Mouse (Mus musculus) heart, postnatal 14 days (tissue): ENCODE results near the gene Sema4c. TPM values are rescaled to one million over a fixed set of nuclear protein-coding genes. Genes with fewer than 3 reads are reported as not detected.

Source experiments
- DNase-seq, 2 experiments: peaks; one replicate each; pipeline ENCODE4 v3.0.0; 2021 to 2022
- intact Hi-C: fragments of 180-260 bp; cut with DNase I; formaldehyde crosslinking; loops from one replicate; pipeline ENCODE4 v1.15.1; 2025
- long read RNA-seq, 2 experiments: library from polyadenylated mRNA; stranded (forward); transcript quantifications; one replicate each; pipeline ENCODE4 v2.0.0; 2021
- total RNA-seq, 2 experiments: library from RNA; stranded (reverse); gene quantifications; 2 replicates each; pipeline ENCODE4 v1.2.3; 2021

The Sema4c gene
- 10 to 100 TPM; 19.4 to 20.0 TPM for total RNA-seq
- long read RNA-seq, experiment 1, partial matches to known transcripts, result 0 of 4 reads
- long read RNA-seq, experiment 1, other reads (novel, unspliced or antisense), result 1 of 4 reads
- long read RNA-seq, experiment 2, partial matches to known transcripts, result 0 of 1 reads
- long read RNA-seq, experiment 2, other reads (novel, unspliced or antisense), result 1 of 1 reads

DNA sequence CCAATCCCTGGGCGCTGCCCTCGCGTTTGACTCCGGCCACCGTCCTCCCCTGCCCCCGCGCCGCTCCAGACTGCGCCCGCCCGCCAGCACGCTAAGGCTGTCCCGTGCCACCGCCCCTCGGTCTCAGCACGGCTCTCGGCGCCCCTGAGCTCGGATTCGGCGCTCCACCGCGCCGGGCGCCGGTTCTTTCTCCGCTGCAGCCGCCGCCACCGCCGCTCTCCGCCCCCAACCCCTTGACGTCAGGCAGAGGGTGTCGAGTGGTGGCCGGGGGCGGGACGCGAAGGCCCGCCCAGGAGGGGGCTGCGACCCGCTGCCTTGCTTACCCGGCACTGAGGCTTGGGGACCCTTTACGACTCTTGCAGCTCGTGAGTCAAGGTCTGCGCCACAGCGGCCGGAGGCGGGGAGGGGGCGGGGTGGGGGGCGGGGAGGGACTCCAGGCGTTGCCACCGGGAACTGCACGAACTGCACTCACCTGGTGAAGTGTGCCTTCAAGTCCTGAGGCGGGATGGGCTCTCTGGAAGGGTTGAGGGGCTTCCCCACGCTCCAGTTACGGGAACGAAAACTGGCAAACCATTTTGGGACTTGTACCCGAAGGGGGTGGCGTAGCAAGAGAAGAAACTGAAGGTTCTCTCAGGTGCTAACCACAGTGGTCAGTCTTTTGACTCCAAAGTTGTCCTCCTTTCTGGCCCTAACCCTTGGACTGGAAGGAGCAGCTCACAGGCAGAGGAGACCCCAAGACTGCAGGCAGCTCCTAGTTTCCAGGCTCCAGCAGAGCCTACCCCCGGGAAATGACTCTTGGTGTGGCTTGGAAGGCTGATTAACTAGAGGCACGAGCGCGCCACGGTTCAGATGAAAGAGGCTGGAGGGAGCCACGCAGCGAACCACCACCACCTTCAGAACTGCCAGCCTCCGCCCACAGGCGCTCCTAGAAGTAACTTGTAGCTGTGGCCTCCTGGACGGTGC lies at the start of gene Sema4c:
Sema4c (minus strand) TSS at position 319 of the 963 bp plus-strand sequence.
- DNase-seq, result peak; percentile 84
- intact Hi-C loops, result no loop called here

DNA sequence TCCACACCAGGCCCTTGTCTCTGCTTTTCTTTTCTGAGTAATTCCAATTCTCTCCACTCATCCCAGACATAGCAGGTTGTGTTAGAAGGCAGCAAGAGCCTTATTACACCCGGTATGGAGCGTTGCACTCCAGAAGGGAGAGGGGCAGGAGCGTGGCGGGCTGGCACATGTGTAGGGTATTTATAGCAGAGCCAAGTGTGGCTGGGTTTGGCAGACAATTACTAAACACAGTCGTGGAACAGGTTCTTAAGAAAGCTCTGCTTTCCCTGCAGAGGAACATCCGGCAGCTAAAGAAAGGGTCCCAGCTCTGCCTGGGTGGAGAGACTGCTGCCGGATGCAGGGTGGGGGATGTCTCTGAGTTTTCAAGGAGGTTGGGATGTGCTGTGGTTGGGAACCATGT lies 48.8 kb upstream of the Sema4c start:
- DNase-seq, result peak in 1 of 2 experiments; percentile 44
- intact Hi-C loops, result no loop called here

DNA sequence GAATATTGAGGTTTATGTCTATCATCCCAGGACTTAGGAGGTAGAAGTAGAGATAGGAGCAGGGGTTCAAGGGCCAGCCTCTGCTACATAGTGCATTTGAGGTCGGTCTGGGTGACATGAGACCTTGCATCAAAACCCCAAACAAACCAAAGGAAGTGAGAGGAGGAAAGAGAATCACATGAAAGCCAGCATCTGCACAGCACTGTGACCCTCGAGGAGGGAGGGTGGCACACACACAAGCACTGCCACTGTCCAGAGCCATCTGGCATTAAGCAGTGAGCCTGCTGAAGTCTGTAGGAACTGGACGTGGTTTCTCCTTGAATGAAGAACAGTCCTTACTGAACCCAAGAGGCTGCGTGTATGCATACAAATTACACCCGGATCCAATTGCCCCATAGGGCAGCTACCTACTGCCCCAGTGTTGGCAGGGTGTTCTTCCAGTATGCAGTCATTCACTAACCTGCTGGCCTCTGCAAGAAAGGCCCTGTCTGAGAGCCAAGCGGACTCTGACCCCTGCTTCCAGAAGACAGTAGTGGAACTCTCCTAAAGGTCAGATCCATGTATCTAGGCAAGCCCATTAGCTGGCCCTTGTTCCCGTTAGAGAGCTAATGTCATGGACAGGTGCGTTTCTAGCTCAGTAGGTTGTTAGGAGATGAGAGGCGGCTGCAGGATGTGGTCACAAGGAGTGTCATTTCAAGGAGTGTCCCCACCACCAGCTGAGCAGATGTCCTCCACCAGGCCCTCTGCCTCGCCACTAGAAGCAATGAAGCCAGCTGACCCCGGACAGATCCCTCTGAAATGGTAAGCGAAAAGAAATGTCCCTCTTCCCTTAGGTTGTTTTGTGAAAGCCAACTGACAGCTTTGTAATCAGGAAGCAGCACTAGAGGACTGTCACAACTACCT lies 46.4 kb upstream of the Sema4c start:
- intact Hi-C loops, result no loop called here
- no peak for DNase-seq

DNA sequence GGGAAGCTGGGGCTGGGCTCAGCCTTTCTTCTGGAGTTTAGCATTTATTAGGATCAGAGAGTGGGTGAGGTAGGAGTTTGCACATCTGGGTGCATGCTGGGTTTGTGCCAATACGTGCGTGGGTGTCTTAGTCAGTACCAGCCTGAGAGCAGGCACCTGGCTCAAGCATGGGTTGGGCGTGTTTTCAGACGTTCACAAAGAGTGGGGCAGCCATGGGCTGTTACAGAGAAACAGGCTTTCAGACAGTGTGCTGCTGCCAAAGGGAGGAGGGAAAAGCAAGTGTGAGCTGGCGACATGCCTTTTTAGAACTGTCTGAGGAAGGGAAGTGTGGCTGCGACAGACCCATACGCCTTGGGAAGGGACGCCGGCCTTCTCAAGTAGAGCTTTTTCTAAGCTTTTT lies 45.2 kb upstream of the Sema4c start:
- DNase-seq, result peak; percentile 54 to 65
- intact Hi-C loops, result no loop called here

DNA sequence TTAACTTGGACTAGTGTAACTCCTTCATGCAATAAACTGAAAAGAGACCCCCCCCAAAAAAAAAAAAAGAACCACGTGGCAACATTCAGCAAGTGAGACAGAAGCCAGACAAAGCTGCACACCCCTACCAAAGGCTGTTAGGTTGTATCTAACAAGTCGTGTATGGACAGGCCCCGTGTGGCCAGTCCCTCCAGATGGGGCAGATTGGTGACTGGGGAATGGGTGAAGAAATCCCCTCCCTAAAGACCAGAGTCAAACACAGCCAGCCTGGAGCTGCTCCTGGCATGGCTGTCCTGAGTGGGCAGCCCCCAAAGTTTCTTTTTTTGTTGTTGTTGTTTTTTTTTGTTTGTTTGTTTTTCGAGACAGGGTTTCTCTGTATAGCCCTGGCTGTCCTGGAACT lies 44.1 kb upstream of the Sema4c start:
- intact Hi-C loops, result loop anchor here (1.0 kb wide), 1 partner anchor 114 kb away; no protein-coding TSS in a partner anchor
- DNase-seq, result no peak

DNA sequence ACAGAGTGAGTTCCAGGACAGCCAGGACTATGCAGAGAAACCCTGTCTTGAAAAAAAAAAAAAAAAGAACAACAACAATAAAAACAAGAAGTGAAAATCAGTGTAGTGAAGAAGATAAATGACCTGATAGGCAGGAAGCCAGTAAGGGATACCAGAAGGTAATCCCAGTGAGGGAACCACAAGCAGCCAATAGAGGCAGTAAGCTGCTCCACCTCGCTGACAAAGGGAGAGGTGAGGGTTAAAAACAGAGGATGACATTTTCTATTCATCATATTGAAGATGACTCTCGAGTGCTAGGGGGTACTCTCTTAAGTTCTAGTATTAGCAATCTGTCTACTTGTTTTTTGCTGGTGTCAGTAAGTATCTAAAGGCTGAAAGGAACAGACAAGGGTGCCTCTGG lies 40.3 kb upstream of the Sema4c start:
- no peak for DNase-seq
- intact Hi-C loops, result no loop called here

DNA sequence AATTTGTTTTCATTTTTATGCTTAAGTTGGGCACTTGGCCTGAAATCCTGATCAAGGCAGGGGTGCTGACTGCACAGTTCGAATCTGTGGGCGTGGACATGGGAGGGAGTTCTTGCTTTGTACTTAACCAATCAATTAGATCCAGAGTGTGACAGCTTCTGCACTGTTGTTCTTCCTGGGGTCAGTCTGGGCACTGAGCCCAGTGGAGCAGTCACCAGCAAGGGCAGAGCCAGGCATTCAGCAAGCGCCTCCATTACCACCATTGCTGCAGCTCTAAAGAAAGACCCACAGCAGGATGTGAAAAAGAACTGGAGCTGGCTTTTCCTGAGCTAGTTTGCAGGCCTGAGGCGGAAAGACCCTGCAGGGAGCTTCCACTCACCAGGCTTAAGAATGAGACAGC lies 38.0 kb upstream of the Sema4c start:
- DNase-seq, result peak; percentile 51 to 66
- intact Hi-C loops, result no loop called here

DNA sequence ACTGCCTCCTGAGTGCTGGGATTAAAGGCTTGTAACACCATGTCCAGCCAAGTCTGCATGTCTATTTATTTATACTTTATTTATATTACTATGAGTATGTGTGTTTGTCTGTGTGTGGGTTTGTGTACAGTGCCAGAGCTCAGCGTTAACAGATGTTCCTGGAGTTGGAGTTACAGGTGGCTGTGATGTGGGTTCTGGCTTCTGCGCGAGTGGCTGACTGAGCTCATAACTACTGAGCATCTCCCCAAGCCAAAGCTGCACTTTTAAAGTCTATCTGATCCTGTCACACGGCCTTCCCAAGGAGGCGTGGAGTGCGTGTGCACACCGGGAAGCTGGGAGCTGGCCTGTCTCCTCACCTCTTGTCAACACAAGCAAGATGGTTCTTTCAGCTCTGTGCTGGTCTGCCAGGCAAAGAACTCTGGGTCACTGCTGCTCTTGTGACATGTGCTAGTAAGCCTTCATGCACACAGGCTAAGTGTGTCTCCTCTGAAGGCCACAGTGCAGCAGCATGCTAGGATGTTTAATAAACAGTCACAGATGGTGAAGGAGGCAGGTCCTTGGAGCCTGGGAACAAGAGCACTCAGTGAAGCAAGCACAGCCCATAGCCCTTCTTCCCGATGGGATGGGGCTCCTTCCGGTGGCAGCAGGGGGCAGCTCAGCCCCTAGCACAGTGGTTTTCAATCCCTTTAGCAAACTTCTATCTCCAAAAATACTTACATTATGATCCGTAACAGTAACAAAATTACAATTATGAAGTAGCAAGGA lies 37.2 kb upstream of the Sema4c start:
- intact Hi-C loops, result no loop called here
- no peak for DNase-seq

DNA sequence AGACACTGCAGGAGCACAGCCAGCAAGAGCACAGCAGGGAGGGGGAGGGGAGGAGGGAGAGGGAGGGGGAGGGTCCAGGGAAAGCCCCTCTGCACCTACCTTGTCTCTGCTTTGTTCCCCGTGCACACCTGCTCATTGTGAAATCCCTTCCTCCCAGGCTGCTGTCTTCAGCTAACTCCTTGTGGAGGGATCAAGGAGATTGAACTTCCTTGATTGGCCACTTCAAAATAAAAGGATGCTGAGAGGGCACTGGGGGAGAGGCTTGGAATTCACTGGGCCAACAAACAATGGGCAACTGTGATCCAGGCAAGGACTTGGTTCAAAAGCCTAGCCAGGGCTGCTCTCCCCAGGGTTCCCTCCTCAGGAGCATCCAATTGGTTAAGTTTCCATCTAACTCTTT lies 35.0 kb upstream of the Sema4c start:
- no peak for DNase-seq
- intact Hi-C loops, result loop anchor here (2.0 kb wide), 1 partner anchor 16 kb away; no protein-coding TSS in a partner anchor

DNA sequence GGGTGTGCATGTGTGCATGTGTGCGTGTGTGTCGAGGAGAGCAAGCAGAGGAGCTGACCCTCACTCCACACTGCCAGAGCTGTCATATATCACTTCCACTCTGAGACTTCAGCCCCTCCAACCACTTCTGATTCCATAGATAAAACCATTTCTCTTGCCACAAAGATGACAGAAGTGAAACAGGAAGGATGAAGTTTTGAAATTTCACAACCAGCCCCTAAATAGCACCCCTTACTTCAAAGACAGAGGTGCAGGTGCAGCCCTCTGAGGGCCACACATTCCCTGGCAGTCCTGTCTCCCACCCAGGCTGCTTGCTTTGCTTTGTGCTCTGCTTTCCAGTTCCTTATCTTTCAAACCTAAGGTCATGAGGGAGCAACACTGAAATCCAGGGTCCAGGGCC lies 33.3 kb upstream of the Sema4c start:
- intact Hi-C loops, result no loop called here
- DNase-seq, result no peak

DNA sequence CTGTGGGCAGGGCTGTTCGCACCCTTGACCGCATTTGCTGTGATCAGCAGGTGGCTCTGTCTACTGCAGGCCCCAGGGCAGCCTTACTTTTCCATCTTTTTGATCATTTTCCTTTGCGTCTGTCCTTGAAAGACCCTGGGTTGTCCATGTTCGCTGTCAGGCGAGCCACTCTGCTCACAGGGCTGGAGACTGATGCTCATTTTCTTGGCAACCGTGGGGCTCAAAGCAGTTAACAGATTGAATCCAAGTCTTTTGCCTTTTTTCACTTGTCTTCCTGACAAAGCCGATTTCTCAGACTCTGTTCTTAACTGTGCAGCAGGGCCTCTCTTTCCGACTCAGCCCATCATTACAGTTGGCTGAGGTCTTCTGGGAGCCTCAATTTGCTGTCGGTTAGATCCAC lies 32.5 kb upstream of the Sema4c start:
- intact Hi-C loops, result no loop called here
- DNase-seq, result no peak

DNA sequence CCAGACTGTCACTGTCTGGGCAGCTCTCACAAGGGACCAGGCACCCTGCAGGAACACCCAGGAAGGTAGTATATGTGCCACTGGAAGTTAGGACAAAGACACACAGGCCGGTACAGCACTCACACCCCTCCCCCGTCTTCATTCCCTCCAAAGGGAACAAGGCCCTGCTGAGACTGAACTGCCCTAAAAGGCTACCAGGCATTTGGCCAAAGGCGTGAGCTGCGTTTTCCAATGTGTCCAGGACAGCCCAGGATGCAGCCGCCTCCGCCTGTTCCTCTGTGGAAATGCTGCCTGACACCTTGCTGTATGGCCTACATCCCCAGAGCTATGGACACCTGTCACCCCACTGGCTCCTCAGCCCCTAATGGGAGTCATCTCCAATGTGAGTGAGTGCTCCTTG lies 31.3 kb upstream of the Sema4c start:
- peak; percentile 79 to 84 for DNase-seq

DNA sequence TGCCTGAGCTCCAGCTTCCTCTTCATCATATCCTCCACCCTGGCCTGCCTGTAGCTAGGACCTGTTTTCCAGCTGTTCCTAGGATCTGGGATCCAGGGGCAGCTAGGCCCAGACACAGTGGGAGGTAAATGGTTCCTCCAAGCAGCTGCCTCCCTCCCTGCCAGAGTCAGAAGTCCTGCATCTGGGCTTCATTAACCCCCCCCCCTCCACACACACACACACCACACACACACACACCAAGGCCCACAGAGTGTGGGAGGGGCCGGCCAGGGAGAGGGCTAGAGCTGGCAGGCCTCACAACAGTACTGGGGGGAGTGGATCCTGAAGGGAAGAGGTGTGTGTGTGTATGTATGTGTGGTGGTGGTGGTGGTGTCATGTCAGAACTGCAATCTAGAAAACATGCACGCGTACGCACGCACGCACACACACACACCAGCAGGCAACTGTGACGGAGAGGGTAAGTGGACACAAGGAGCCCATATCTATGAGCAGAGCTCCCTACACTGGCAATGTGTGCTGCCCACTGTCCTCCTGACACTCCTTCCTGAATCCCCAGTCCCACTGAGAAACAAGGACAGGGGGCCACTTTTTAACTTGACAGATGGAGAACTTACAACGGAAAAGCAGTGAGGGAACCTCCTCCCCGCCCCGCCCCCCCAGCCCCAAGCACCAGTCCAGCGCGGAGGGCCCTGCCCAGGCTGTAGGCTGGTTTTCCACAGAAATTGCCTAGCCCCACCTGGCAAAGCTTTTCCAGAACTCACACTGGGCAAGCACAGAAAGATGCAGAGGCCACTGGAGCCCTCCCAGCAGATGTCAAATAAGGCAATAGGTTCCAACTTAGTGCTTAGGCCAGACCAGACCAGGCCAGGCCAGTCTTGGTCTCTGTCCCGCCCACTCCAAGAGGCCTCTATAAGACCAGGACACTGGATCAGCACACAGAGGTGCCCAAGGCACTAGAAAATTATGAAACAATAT lies 30.6 kb upstream of the Sema4c start:
- intact Hi-C loops, result loop anchor here (2.0 kb wide), 1 partner anchor 32 kb away; no protein-coding TSS in a partner anchor
- DNase-seq, result peak; percentile 59 to 68

More for the DNA sequence above, 31.3 kb upstream of the Sema4c start:
- intact Hi-C loops, result loop anchor here (2.0 kb wide), 1 partner anchor 33 kb away; no protein-coding TSS in a partner anchor

DNA sequence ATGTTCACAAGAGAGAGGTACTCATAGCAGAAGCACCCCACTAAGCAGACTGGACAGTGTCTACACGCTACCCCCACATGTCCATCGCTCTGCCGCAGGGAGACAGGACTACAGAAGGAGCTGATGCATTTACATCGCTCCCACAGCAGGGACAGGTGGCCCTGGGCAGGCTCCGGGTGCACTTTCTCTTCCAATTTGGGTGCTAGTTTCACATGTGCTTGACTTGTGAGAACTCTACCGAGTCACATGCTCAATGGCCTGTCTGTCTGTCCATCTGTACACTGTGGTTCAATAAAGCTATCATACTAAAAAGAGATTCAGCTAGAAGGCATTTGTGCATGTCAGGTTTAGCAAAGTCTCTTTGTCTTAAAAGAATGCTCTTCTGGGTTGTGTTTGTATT lies 29.7 kb upstream of the Sema4c start:
- intact Hi-C loops, result loop anchor here (2.0 kb wide), 1 partner anchor 31 kb away; no protein-coding TSS in a partner anchor
- no peak for DNase-seq

DNA sequence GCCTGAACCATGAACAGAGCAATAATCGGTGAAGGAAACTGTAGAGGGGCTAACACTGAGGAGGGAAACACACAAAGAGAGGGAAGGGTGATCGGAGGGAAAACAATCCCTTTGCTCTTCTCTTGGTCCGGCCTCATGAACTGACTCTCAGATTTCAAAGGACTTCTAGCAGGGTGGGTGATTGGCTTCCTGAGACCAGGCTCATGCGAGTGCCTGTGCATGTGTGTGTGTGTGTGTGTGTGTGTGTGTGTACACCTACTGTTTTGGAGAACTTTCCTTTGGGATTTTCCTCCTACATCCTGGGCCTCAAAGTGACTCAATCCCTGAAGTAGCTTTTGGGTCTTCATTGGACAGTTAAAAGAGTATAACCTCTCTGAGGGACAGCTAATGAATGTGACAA lies 28.1 kb upstream of the Sema4c start:
- intact Hi-C loops, result no loop called here

DNA sequence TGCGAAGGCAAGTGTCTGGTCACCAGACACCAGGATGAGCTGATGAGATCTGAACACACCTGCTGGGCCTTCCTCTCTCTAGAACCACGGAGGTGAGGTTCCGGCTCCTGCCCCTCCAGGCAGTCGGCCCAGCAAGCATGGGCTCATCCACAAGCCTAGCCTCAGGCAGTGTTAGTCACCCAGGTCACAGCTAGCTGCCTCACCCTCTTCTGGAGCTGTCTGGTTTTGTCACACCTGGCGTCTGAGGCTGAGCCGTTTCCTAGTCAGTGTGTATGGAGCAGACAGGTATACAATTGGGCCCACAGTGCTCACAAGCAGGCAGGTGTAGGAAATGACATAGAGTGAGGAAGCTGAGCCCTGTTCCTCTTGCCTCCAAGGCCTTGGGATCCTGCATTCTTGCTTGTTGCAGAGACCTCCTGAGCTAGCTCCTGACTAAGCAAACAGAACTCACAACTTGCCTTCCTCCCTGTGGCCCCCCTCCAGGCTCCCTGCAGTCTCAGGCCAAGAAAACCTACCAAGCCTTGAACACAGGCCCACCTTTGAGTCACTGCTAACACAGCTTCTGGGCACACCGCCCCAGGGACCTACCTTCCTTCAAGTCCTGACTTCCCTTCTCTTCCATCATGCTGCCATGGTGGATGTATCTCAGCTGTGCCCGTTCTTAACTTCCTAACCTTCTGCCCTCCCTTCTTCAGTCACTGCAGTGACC lies 25.4 kb upstream of the Sema4c start:
- intact Hi-C loops, result no loop called here
- no peak for DNase-seq

More for the DNA sequence above, 28.1 kb upstream of the Sema4c start:
- no peak for DNase-seq

DNA sequence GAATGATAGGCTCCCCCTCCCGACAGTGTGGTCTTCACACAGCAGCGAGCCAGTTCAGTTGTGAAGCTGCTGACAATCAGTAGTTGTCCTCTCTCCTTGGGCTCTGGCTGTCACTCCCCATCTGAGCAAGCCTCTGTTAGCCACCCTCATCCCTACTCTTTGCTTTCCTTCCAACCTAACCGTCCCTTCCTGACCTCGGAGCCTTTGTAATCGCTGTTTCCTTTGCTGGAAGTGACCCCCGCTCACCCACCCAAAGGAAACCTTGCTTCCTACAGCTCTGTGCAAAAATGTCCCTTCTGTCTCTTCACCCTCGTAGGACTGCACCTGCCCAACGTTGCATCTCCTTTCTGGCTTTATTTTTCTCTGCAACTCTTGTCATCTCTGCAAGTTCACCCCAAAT lies 24.1 kb upstream of the Sema4c start:
- no peak for DNase-seq
- intact Hi-C loops, result no loop called here

DNA sequence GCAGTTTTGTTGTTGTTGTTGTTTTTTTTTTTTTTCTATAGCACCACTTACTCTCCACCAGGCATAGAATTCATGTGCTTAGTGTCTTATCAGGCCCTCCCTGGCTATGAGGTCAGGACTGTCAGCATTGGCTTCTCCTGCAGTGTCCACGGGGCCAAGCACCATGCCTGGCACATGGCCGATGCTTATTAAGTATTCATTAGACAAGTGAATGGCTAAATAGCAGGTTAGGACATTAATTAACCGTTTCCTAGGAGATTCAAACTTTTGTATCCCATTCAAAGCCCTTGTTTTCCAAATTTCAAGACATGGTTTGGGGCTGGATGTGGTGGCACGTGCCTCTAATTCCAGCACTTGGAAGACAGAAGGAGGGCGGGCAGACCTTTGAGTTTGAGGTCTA lies 23.1 kb upstream of the Sema4c start:
- DNase-seq, result no peak
- intact Hi-C loops, result no loop called here
